Mouse (Mus musculus) heart, adult 8-10 months (tissue): ENCODE data around the gene Mitf. TPM values are rescaled to one million over a fixed set of nuclear protein-coding genes. Genes with fewer than 3 reads are reported as not detected.

ENCODE experiments used
- DNase-seq: peaks from one replicate; pipeline ENCODE4 v3.0.0; 2022; ENCODE audit warnings: low spot score
- total RNA-seq, 4 experiments: library from RNA; stranded (reverse); gene quantifications; 2 replicates each; pipeline ENCODE4 v1.2.4; 2022

Mitf gene
- total RNA-seq, 4 experiments from 2014 or later: 55.0 to 63.7 (median 55.7) TPM

- DNase-seq: no peak
Measured at GRCm38 (mm10) chr6:98046295-98047108, 239.7 kb downstream of the Mitf start.

- no peak for DNase-seq
Measured at GRCm38 (mm10) chr6:98047741-98048140, 240.9 kb downstream of the Mitf start.

GRCm38 (mm10) chr6:98048671-98049438 is 242.0 kb downstream of the Mitf start:
- no peak for DNase-seq

- DNase-seq: no peak
Measured at GRCm38 (mm10) chr6:98049551-98049950, 242.7 kb downstream of the Mitf start.

GRCm38 (mm10) chr6:98061878-98062277 is 255.0 kb downstream of the Mitf start:
- no peak for DNase-seq

GRCm38 (mm10) chr6:98064926-98065325 is 258.1 kb downstream of the Mitf start:
- no peak for DNase-seq

GRCm38 (mm10) chr6:98066420-98066819 is 259.6 kb downstream of the Mitf start:
- no peak for DNase-seq

Other genes starting within 250 kb of the Mitf start
- 10 to 100 TPM; 10.1 to 13.1 (median 12.1) TPM for gene Frmd4b, start 189.5 kb upstream of the Mitf start, total RNA-seq